Mouse (Mus musculus): ENCODE results near the gene Grin2c. TPM values are rescaled to one million over a fixed set of nuclear protein-coding genes. Genes with fewer than 3 reads are reported as not detected.

The Grin2c gene
- polyA plus RNA-seq (2015; fragmentation: Nextera tagmentation; extraction: Ambion mirVana), result 0.05 TPM in 1 of 2 replicates, not detected in the other

DNA sequence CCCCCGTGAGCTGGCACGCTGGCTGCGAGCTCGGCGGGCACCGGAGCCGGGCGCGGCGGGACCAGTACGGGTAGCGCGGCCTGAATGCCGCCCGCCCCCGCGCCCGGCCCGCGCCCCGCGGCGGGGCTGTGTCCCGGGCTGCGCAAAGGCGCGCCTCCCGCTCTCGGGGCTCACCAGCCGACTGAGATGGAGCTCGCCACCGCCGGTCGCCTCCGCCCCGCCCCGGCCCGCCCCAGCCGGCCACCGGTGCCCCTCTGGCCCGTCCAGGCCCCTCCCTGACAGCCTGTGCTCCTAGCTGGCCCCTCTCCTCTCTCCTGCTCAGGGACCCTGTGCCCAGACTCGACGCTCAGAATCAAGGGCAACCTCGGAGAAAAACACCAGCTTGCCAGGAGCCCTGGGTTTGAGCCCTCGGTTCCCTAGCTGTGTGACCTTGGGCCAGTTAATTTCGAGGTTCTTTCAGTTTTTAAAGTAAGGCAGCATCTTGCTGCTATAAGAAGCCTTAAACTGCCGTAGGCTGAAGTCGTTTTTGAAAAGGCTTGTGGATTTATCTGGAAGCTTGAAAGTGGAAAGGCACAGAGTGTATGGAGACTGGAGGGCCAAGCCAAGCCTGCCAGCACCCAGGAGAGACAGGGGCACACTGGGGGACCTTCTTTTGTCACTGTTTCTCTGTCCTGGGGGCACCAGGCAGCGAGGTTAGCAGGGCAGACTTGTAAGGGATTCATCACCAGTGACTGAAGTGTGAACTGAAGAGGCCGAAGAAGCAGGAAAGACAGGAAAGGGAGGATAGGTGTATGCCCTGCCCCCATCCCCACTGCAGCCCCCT lies at the start of gene Grin2c:
TSS of gene Grin2c (minus strand) at position 183 of the 823 bp plus-strand sequence.
- H3K36me3 ChIP-seq, result peaks cover 11% of the 10 kb centered on the region
- peak within 1 kb of the TSS; percentile 72 for H3K4me2 ChIP-seq (replicated peaks)
- peaks cover 73% of the 10 kb centered on the region for H3K27me3 ChIP-seq
- H3K9me3 ChIP-seq (replicated peaks), result no peaks in the 10 kb centered on the region
- H3K27ac ChIP-seq (replicated peaks), result no peak within 1 kb of the TSS
- no peak for ATAC-seq (ENCODE audit: insufficient number of reproducible peaks, low FRiP score, low TSS enrichment, low read depth)
- H3K4me3 ChIP-seq (replicated peaks), result peak within 1 kb of the TSS; percentile 39
- H3K9ac ChIP-seq, result no peak within 1 kb of the TSS
- WGBS, result 5% methylated on average over 50 of the region's 50 CpGs
- peaks cover 27% of the 10 kb centered on the region for H3K4me1 ChIP-seq

- Histone ChIP-seq H3K4me1 (peaks cover 5% of the 10 kb centered on the region; the same call in 1 of the 2 replicates), H3K27me3 (peaks cover 70% of the 10 kb centered on the region), H3K36me3 (no peaks in the 10 kb centered on the region), H3K27ac (replicated peaks) (no peak overlapping the region), H3K9ac (no peak overlapping the region), H3K9me3 (replicated peaks) (no peaks in the 10 kb centered on the region), H3K4me3 (replicated peaks) (no peak overlapping the region), H3K4me2 (replicated peaks) (no peak overlapping the region)
- ATAC-seq (ENCODE audit: insufficient number of reproducible peaks, low FRiP score, low TSS enrichment, low read depth), result no peak
- 47% methylated on average over 2 of the region's 2 CpGs for WGBS
These were observed 47.2 kb upstream of the Grin2c start for GRCm38 (mm10) chr11:115314249-115314648.

- H3K27me3 ChIP-seq, result peaks cover 23% of the 10 kb centered on the region
- no peaks in the 10 kb centered on the region for H3K36me3 ChIP-seq
- H3K4me2 ChIP-seq (replicated peaks), result no peak overlapping the region
- H3K27ac ChIP-seq (replicated peaks), result no peak overlapping the region
- no peak overlapping the region for H3K9ac ChIP-seq
- peaks cover 18% of the 10 kb centered on the region for H3K4me1 ChIP-seq
- WGBS, result 60% methylated on average over 1 of the region's 1 CpGs
- H3K9me3 ChIP-seq (replicated peaks), result no peaks in the 10 kb centered on the region
- no peak overlapping the region for H3K4me3 ChIP-seq (replicated peaks)
- no peak for ATAC-seq (ENCODE audit: insufficient number of reproducible peaks, low FRiP score, low TSS enrichment, low read depth)
These were observed 41.7 kb upstream of the Grin2c start for GRCm38 (mm10) chr11:115308781-115309180.

DNA sequence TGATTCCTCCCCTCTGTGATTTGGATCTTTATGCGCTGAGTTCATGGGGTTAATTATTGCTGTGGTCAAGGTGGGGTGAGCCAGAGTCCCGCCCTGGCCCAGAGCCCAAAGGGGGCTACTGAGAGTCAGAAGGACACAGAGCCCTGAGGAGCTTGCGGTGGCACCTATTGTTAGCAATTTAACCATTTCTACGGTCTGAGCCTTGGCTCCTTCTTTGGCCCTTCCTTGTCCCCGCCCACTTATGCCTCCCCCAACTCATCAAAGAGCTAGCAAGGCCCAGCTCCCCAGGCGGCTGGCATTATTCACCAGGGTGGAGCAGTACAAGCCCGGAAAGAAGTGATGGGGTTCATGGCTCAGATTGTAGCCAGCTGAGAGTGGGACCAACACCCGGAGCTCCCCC lies 39.8 kb upstream of the Grin2c start, which contains the start of gene Otop2:
TSS of gene Otop2 (plus strand) at position 301 of the 400 bp plus-strand sequence.
- H3K4me1 ChIP-seq, result peaks cover 18% of the 10 kb centered on the region
- H3K9me3 ChIP-seq (replicated peaks), result no peaks in the 10 kb centered on the region
- no peaks in the 10 kb centered on the region for H3K36me3 ChIP-seq
- WGBS, result 20% methylated on average over 8 of the region's 8 CpGs
- no peak within 1 kb of the TSS for H3K9ac ChIP-seq
- ATAC-seq (ENCODE audit: insufficient number of reproducible peaks, low FRiP score, low TSS enrichment, low read depth), result no peak
- no peak within 1 kb of the TSS for H3K4me2 ChIP-seq (replicated peaks)
- peaks cover 7% of the 10 kb centered on the region; the same call in 1 of the 2 replicates for H3K27me3 ChIP-seq
- H3K4me3 ChIP-seq (replicated peaks), result no peak within 1 kb of the TSS
- H3K27ac ChIP-seq (replicated peaks), result no peak within 1 kb of the TSS

DNA sequence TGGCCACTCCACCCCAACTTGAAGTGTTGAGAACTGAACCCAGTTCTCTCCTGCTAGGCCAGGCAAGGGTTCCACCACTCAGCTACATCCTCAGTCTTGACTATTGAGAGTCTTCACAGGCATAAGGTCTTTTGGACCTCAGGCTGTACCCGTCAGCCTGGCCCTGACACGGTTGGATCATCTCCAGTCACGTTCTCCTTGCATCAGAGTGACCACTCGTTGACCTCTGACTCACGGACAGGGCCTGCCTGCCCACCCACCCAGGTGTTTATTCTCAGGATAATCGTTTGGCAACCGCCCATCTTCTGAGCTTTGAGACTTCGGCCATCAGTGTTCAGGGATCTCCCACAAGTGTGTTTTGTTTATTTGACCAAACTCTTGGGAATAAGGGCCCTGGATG lies 36.1 kb upstream of the Grin2c start:
- 68% methylated on average over 8 of the region's 8 CpGs for WGBS
- Histone ChIP-seq H3K9ac (no peak overlapping the region), H3K4me2 (replicated peaks) (no peak overlapping the region), H3K9me3 (replicated peaks) (0 out of 2 replicates have a peak, but pooled peaks cover 4% of the 10 kb centered on the region), H3K27me3 (peaks cover 24% of the 10 kb centered on the region), H3K4me1 (peaks cover 18% of the 10 kb centered on the region), H3K36me3 (no peaks in the 10 kb centered on the region), H3K4me3 (replicated peaks) (no peak overlapping the region), H3K27ac (replicated peaks) (no peak overlapping the region)
- ATAC-seq (ENCODE audit: insufficient number of reproducible peaks, low FRiP score, low TSS enrichment, low read depth), result no peak

GRCm38 (mm10) chr11:115301351-115301750 lies 34.3 kb upstream of the Grin2c start:
- H3K4me2 ChIP-seq (replicated peaks), result no peak overlapping the region
- WGBS, result 79% methylated on average over 2 of the region's 2 CpGs
- no peak overlapping the region for H3K4me3 ChIP-seq (replicated peaks)
- ATAC-seq (ENCODE audit: insufficient number of reproducible peaks, low FRiP score, low TSS enrichment, low read depth), result no peak
- H3K9me3 ChIP-seq (replicated peaks), result 0 out of 2 replicates have a peak, but pooled peaks cover 4% of the 10 kb centered on the region
- peaks cover 34% of the 10 kb centered on the region for H3K27me3 ChIP-seq
- no peak overlapping the region for H3K27ac ChIP-seq (replicated peaks)
- H3K36me3 ChIP-seq, result no peaks in the 10 kb centered on the region
- H3K4me1 ChIP-seq, result peaks cover 18% of the 10 kb centered on the region
- no peak overlapping the region for H3K9ac ChIP-seq

DNA sequence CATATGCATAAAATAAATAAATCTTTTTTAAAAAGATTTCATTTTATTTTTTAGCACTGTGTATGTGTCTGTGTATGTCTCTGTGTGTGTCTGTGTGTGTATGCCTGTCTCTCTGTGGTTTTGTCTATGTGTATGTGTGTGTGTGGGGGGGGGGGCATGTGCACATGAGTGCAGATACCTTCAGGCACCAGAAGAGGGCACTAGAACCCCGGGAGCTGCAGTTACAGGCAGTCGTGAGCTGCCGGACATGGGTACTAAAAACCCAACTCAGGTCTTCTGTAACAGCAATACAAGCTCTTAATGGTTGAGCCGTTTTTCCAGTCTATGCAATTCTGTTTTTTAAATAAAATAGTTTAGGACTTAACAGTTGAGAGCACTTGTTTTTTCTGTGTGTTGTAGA lies 33.7 kb upstream of the Grin2c start:
- 85% methylated on average over 4 of the region's 4 CpGs for WGBS
- Histone ChIP-seq H3K9ac (no peak overlapping the region), H3K4me3 (replicated peaks) (no peak overlapping the region), H3K4me1 (peaks cover 18% of the 10 kb centered on the region), H3K4me2 (replicated peaks) (no peak overlapping the region), H3K36me3 (no peaks in the 10 kb centered on the region), H3K27ac (replicated peaks) (no peak overlapping the region), H3K27me3 (peaks cover 40% of the 10 kb centered on the region), H3K9me3 (replicated peaks) (0 out of 2 replicates have a peak, but pooled peaks cover 4% of the 10 kb centered on the region)
- ATAC-seq (ENCODE audit: insufficient number of reproducible peaks, low FRiP score, low TSS enrichment, low read depth), result no peak

DNA sequence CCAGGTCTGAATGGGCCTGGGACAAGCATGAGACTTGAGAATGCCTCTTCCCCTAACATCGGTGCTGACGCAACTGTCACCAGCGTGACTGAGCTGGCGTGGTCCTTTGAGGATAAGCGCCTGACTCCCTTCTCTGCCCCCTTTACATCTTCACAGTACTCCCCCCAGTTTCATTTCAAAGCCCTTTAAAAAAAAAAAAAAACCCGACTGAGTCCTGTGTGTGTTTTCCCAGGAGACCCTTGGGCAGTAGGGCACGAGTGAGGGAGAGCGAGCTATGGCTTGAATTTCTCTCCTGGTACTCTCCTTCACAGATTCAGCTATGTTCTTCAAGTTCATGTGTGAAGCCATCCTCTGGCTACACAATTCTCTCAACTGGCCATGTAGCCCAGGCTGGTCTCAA lies 31.1 kb upstream of the Grin2c start:
- H3K9me3 ChIP-seq (replicated peaks), result 0 out of 2 replicates have a peak, but pooled peaks cover 4% of the 10 kb centered on the region
- no peak overlapping the region for H3K9ac ChIP-seq
- no peaks in the 10 kb centered on the region for H3K36me3 ChIP-seq
- H3K4me2 ChIP-seq (replicated peaks), result no peak overlapping the region
- H3K4me3 ChIP-seq (replicated peaks), result no peak overlapping the region
- H3K4me1 ChIP-seq, result peaks cover 9% of the 10 kb centered on the region
- 46% methylated on average over 8 of the region's 8 CpGs for WGBS
- no peak for ATAC-seq (ENCODE audit: insufficient number of reproducible peaks, low FRiP score, low TSS enrichment, low read depth)
- H3K27ac ChIP-seq (replicated peaks), result no peak overlapping the region
- H3K27me3 ChIP-seq, result peaks cover 40% of the 10 kb centered on the region

DNA sequence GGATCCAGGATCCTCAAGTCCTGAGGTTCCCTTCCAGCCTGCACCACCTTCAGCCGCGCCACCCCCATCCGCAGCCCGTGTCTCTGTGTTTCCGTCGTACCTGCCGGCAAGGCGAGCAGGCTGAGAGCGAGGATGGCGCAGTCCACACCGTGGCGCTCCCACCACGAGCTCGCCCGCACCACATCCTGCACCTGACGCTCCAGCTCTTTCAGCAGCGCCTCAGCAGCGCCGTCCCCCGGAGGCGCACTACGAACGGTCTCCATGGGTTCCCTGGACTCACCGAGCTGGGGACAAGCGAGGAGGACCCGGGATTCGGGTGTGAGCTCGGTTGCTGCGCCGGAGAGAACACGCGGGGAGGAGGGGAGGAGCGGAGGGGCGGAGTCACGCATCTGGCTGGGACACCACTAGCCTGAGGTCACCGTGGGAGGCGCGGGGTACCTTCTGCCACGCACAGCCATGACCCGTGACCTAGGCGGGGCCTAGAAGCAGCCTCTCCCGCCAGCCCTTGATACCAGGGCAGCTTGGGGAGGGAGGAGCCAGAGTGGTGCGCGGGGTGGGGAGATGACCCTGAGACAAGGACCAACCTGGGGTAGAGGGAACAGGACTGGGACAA lies 30.3 kb upstream of the Grin2c start, which contains the start of gene Fads6:
TSS of gene Fads6 (minus strand) at position 450 of the 613 bp plus-strand sequence.
- Histone ChIP-seq H3K9me3 (replicated peaks) (0 out of 2 replicates have a peak, but pooled peaks cover 4% of the 10 kb centered on the region), H3K36me3 (no peaks in the 10 kb centered on the region), H3K4me3 (replicated peaks) (peak within 1 kb of the TSS; percentile 44), H3K9ac (no peak within 1 kb of the TSS), H3K27ac (replicated peaks) (no peak within 1 kb of the TSS), H3K4me2 (replicated peaks) (peak within 1 kb of the TSS; percentile 88), H3K27me3 (peaks cover 40% of the 10 kb centered on the region), H3K4me1 (peaks cover 9% of the 10 kb centered on the region)
- ATAC-seq (ENCODE audit: insufficient number of reproducible peaks, low FRiP score, low TSS enrichment, low read depth), result peak; percentile 41; the same call in 1 of the 2 replicates
- under 1% methylated on average over 43 of the region's 44 CpGs for WGBS

DNA sequence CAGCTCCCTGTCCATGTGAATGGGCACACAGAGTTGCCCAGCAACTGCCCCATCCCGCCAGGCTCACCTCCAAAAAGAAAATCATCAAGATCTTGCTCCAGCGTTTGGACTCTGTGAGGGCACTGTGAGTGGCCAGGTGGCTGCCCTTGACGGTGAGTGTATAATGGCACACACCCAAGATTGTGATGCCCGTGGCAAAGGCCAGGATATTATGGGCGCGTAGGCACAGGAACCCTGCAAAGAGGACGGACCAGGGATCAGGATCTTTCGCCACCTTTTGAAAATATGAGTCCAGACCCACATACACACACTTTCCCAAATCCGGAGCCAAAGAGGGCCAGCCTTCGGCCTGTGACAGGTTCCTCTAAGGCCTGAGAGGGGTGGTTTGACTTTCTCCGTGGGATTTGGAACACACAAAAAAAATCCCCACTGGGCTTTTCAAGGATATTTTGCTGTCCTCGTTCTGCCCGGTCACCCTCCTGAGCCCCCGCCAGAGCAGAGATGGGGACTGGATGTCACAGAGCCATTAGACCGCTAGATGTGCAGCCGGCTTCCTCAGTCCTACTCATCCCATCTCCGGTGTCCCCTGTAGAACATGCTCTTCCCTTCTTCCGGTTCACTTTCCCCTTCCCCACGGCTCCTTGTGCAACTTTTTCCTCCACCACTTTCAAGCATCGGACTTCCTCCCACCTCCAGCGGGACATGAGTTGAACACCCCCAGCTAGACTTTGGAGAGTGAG lies 29.6 kb upstream of the Grin2c start:
- H3K9me3 ChIP-seq (replicated peaks), result 0 out of 2 replicates have a peak, but pooled peaks cover 4% of the 10 kb centered on the region
- ATAC-seq (ENCODE audit: insufficient number of reproducible peaks, low FRiP score, low TSS enrichment, low read depth), result no peak
- 56% methylated on average over 21 of the region's 21 CpGs for WGBS
- H3K4me3 ChIP-seq (replicated peaks), result peak overlapping the region; percentile 44
- no peak overlapping the region for H3K27ac ChIP-seq (replicated peaks)
- H3K36me3 ChIP-seq, result no peaks in the 10 kb centered on the region
- peaks cover 9% of the 10 kb centered on the region for H3K4me1 ChIP-seq
- peak overlapping the region; percentile 88 for H3K4me2 ChIP-seq (replicated peaks)
- H3K27me3 ChIP-seq, result peaks cover 40% of the 10 kb centered on the region
- no peak overlapping the region for H3K9ac ChIP-seq

DNA sequence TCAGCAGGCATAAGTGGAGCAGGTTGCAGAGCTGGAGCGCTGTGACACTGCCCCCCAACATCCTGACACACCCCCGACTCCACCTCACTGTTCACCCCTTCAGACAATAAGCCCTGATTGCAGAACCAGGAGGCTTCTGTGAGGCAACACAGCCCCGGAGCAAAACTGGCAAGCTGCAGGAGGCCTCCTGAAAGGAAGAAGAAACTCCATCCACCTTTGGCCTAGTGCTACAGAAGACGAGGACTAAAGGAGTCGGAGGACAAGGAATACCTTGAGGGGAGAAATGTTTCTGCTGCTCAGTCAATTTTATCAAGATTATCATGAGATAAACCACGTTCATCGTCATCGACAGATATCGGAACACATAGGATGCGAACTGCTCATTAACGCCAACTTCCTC lies 28.9 kb upstream of the Grin2c start:
- ATAC-seq (ENCODE audit: insufficient number of reproducible peaks, low FRiP score, low TSS enrichment, low read depth), result no peak
- H3K4me3 ChIP-seq (replicated peaks), result no peak overlapping the region

More for the DNA sequence above, 28.9 kb upstream of the Grin2c start:
- 0 out of 2 replicates have a peak, but pooled peaks cover 3% of the 10 kb centered on the region for H3K9me3 ChIP-seq (replicated peaks)
- no peak overlapping the region for H3K4me2 ChIP-seq (replicated peaks)
- 83% methylated on average over 11 of the region's 11 CpGs for WGBS
- H3K9ac ChIP-seq, result no peak overlapping the region
- H3K4me1 ChIP-seq, result peaks cover 9% of the 10 kb centered on the region
- H3K27me3 ChIP-seq, result peaks cover 40% of the 10 kb centered on the region
- H3K36me3 ChIP-seq, result no peaks in the 10 kb centered on the region
- H3K27ac ChIP-seq (replicated peaks), result no peak overlapping the region

Data from embryonic facial prominence, embryonic 15.5 days (tissue).